Mouse (Mus musculus): ENCODE measurements around the gene Hes2. TPM values are rescaled to one million over a fixed set of nuclear protein-coding genes. Genes with fewer than 3 reads are reported as not detected.
A peak's percentile ranks its signal among the peaks of the same experiment; 100 is the strongest.

The Hes2 gene
- polyA plus RNA-seq, 2 experiments from 2014 or later: not detected

- peak; percentile 34 for ATAC-seq
These were observed 26.6 kb upstream of the Hes2 start for GRCm38 (mm10) chr4:152131809-152132771.

DNA sequence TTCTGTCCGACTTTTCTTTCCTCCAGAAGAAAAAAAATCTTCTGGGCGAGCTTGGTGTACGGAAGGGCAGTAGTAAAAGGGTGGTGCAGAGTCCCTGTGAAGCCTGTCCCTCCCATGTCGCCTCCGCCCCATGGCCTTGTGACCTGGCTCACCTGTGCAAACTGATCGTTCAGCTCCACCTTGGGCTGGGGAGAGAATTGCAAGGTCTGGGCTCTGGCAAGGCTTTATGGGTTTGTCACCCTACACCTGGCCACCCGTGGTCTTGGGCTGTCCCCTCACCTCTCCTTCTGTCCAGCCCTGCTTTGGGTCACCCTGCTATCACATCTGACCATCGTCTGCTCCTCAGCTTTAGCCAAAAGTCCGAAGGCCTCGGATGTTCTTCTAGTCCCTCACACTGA is 25.9 kb upstream of the Hes2 start:
- ATAC-seq: no peak

- no peak for ATAC-seq
These were observed 25.5 kb upstream of the Hes2 start for GRCm38 (mm10) chr4:152133213-152133612.

DNA sequence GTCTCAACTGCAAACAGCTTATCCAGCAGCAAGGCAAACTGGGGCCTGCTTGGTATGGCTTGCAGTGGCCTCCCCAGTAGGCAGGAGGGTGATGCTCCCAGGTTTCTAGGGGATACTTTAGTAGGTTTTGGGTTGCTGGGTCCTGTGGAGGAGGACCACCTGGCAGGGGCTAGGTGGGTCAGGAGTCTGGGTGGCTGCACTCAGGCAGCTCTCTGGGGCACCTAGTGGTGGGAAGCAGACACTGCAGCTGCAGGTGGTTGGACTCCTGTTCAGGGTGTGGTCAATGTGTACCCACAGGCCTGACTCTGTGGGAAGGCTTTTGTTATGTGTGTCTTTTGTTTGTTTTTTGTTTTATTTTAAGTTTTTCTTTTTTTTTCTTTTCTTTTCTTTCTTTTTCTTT is 24.2 kb upstream of the Hes2 start:
- peak; percentile 22 for ATAC-seq

DNA sequence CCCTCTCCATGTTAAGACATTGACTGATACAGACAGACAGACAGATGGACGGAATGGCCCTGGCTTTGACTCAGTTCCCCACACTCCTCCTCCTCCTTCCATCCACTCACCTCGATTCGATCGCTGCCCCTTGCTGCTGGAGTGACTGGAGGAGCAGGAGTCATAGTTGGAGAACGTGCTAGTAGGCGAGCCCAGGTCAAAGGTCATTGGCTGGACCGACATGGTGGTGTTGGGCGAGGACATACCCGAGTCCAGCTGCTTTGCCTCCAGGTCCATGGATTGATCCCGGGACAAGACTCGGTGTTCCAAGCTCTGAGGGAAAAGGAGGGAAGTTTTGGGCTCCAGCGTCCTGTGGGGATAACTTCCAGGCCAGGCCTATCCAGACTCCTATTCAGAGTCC is 23.3 kb upstream of the Hes2 start:
- ATAC-seq: no peak

DNA sequence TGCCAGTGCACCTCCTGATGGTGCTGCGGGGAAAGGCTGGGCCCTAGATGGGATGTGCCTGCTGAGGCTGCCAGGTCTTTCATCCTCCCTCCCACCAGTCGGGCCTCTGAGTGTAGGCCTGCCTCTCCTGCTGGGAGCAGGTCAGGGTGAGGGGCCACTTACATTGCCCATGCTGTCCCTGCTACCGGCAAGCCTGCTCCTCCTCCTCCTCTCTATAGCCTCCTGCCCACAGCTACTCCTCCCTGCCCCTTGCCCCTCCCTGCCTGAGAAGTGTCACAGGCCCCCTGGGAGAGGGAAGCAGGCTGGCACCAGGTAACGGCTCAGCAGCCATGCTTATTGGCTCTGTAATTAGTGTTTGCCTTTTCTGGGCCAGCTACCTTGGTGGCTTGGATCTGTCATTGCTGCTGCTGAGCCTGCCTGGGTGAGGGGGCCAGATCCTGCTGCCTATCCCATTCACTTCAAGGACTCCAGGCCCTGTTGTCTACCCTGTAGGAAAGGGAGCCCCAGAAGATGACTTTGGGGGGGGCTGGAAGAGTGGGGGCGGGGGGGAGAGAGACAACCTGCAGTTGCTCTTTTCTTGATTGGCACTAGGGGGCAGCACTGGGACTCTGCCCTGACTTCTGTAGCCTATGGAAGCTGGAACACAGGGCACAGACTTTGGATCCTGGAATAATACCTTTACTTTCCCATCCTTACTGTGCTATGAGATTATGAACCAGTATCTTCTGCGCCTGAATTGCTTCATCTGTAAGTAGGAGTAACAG is 22.4 kb upstream of the Hes2 start:
- ATAC-seq: no peak

DNA sequence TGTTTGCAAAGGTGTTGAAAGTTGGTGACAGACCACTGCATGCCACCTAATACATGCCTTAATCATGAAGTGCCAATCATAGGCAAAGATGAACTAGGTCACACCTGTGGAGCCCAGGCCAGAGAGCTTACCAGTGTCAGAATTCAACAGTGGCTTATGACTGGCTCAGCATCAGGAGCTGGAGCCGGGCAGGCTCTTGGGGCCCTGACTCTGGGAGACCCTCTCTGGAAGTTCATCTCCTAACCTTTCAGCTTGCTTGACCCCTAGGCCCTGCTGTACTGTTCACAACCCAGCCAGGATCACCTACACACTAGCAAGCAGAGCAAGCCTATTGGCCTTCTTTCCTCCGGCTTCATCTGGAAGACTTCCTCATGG is 21.8 kb upstream of the Hes2 start:
- ATAC-seq: no peak

DNA sequence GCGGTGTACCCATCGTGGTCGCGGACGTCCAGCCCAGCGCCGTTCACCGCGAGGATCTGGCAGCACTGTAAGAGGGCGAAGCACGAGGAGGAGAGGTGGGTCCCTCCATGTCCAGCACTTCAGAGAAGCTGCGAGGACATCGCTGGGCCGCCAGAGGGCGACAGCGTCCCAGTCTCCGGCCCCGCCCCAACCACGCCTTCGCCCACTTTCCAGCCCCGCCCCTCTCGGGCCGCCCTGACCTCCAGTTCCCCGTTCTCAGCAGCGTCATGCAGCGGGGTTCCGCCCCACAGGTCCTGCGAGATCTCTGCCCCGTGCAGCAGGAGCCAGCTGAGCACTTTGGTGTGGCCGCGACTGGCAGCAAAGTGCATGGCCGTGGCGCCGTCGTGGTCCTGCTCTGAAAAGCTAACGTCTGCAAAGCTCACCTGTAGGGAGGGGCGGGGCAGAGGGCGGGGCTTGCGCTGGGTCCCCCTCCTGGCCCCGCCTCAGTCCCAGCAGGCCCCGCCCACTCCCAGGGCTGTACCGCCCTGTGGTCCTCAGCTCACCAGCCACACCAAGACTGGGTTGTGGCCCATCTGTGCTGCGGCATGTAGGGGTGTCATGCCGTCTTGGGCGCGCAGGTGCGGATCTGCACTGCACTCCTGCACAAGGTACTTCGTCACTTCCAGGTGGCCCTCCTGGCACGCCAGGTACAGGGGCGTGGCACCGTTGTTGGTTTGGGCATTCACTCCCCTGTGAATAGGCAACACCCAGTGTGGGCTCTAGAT is 20.0 kb upstream of the Hes2 start:
- peak; percentile 78 for ATAC-seq

- peak; percentile 30 for ATAC-seq
These were observed 18.2 kb upstream of the Hes2 start for GRCm38 (mm10) chr4:152140441-152140840.

DNA sequence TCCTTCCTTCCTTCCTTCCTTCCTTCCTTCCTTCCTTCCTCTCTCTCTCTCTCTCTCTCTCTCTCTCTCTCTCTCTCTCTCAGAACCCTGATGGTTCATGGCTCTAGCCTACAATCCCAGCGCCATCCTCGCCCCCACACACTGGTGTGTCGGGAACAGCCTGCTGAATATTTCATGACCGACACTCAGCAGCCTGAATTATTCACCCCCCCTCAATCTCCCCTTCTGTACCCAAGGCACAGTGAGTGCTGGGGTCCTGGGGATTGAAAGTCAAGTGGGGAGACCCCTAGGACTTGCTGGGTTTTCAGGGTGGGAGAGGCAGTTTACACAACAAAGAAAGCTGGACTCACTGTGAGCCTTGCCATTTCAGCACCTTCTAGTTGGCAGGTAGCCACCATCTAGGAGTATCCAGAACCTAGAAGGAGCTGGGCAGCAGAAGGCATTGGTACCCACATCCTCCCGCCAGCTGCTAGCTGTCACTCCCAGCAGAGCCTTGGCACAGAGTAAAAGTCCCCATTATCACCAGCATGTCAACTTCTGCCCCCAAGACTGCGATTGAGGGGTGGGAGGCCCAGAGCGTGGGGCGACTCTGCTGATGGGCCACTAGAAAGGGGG is 17.0 kb upstream of the Hes2 start:
- ATAC-seq: no peak

DNA sequence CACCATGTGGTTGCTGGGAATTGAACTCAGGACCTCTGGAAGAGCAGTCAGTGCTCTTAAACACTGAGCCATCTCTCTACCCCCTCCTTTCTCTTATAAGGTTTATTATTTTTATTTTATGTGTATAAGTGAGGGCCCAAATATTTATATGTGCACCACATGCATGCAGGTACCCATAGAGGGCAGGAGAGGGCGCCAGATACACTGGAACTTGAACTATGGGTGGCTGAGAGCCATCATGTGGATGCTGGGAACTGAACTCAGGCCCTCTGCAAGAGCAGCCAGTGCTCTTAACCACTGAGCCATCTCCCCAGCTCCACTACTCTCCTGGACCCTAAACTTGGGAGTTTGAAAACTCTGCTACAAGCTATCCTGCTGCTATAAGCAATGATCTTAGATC is 15.0 kb upstream of the Hes2 start:
- ATAC-seq: no peak

GRCm38 (mm10) chr4:152145473-152145872 is 13.2 kb upstream of the Hes2 start:
- ATAC-seq: no peak

DNA sequence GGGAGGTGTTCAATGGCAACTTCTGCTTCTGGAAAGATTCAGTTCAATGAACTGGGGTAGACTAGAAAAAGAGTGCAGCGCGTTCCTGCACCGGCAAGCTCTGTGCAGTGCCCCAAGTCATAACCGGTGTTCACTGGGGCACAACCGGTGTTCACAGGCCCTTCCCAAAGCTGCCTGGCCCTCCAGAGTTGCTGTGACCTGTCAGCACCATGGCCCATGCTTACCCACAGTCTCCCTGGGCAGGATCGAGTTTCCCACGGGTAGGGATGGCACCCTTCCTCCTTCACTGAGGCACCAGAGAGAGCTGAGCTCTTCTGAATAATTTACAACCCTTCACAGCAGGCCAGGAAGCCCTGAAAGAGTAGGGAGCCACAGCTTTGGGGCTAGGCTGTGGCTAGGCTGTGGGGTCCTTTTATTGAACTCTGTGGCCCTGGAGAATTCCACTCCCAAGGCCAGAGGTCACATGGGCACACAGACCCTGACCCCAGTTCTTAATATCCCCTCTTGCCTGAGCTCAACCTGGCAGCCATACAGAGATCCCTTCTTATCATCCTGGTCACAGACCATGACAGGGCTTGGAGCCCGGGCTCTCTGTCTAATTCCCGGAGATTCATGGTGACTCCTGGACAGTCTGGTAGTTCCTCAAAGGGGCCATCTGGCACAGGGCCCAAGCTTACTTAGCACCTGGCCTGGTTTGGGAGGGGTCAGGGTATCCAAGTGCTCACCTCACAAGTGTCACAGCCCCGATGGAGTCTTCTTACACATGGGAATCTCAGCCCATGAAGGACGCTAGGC is 12.4 kb upstream of the Hes2 start:
- ATAC-seq: no peak

DNA sequence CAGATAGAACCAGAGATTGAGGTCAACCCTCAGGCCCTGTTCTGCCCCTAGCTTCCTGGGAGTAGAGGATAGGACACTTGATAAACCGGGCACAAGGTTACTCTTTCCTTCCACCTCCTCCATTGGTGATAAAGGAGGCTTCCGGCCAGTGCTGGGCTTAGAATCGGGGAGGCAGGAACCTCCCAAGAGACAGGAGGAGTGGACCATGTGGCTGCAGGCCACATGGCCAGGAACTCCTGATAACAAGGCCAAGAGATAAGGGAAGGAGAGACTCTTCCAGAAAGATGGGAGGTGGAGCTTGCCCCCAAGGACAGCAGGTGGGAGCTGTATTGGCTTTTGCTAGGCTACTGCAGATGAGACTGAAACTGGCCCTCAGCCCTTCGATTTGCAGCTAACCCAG is 8.1 kb upstream of the Hes2 start:
- no peak for ATAC-seq

- no peak for ATAC-seq
These were observed 7.2 kb upstream of the Hes2 start for GRCm38 (mm10) chr4:152151451-152151965.

DNA sequence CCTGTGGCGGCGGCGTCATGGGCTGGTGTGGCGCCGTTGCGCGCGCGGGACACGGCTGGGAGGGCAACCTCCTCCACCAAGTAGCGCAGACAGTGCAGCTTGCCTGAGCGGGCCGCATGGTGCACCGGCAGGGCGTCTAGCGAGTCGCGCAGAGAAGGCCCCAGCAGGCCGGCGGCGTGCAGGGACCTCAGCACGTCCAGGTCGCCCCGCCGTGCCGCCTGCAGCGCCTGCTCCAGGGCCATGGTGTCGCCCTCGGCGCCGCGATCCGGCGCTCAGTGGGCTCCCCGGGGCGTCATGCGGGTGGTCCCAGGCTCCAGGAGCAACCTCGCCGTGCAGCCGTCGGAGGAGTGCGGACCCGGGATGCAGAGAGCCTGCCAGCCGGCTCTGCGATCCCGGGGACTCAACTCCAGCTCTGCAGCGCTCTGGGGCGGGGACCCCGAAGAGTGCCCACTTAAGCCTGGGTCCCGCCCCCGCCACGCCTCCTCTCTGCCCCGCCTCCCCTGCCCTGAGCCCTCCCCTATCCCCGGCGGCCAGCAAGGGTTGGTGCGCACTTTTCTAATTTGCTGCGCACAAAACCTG is 6.6 kb upstream of the Hes2 start, which contains the start of gene Espn:
Gene Espn, minus strand, starts transcription at position 406 of the 579 bp plus-strand sequence.
- ATAC-seq: no peak

GRCm38 (mm10) chr4:152153771-152154177 is 4.9 kb upstream of the Hes2 start:
- ATAC-seq: peak; percentile 94

DNA sequence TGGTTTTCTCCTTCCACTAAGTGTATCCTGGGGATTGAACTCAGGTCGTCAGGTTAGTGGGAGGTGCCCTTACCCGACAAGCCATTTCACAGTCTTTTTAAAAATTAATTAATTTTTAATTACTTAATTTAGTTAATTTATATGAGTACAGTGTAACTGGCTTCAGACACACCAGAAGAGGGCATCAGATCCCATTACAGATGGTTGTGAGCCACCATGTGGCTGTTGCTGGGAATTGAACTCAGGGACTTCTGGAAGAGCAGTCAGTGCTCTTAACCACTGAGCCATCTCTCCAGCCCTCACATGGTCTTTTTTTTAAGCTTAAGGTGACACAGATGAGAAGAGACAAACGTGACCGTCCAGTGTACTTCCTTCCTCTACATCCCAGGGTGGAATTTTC is 3.6 kb upstream of the Hes2 start:
- ATAC-seq: no peak

DNA sequence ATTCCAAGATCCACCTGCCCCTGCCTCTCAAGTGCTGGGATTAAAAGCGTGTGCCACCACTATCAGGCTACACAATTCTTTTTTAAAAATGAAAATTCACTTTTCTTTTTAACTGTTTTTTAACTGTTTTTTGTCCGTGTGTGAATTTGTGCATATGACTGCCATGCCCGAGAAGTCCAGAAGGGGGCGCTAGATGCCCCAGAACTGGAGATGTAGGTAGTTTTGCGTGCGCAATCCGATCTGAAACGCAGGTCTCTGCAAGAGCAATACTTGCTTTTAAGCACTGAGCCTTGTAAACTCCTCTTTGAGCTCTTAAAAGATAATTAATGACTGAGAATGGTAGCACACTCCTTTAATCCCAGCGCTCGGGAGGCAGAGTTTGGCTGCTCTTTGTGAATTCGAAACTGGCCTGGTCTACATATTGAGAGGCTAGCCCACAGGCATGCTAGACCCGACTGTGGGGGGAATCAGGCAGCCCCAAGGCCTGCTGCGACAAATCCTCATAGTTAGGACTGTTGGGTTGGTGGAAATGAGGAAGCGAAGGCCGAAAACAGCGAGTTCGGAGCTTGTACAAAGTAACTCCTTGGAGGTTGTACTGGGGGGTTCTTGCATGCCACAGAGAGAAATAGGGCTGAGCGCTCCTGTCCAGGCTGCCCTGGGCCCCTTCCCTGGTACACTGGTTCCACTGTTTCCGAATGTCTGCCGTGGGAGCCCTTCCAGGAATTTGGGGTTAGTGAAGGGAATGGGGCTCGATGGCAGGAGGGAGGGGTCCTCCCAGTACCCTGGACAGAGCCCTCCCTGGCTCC is 685 bp upstream of the Hes2 start:
- no peak for ATAC-seq

- ATAC-seq: no peak
These were observed 615 bp downstream of the Hes2 start for GRCm38 (mm10) chr4:152159285-152159678.
